Mouse (Mus musculus) liver, adult 2 months (tissue): ENCODE data around the gene Psen1.

Experiments
- CTCF ChIP-seq: fragments of 200-500 bp; IDR thresholded peaks from 2 replicates; pipeline ENCODE4 v1.5.1; 2011; ENCODE audit warnings: low read depth, low read length, control low read depth
- POLR2A ChIP-seq: fragments of 200-500 bp; IDR thresholded peaks from 2 replicates; pipeline ENCODE4 v1.6.1; 2011; ENCODE audit warnings: low read length, control low read depth; ENCODE audit not compliant: insufficient read depth; ENCODE audit errors: extremely low read depth

- TF ChIP-seq CTCF = no peak
- no peak for TF ChIP-seq POLR2A
These were observed 61.2 kb downstream of the Psen1 start for GRCm38 (mm10) chr12:83749186-83749585.
